Mouse (Mus musculus): ENCODE data around the gene Cd38.

DNA sequence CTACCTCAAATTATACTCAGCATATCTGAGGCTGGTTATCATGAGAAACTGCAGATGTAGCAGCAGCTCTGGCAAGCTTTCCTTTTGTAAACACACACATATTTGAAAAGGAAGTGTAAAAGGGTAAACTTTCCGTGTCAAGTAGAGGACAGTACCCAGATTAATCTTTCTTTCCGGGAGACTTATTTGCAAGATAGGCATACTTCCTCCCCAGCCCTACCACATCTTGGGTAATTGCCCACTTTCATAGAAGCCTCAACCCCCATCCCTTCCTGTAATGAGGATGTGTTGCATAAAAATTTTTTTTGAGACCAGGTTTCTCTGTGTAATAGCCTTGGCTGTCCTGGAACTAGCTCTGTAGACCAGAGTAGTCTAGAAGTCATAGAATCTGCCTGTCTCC lies 12.6 kb upstream of the Cd38 start:
- TF ChIP-seq ZNF384 (IDR thresholded peaks at IDR 0.05; ENCODE audit: low read depth, low read length) = no peak
- TF ChIP-seq CHD2 (IDR thresholded peaks at IDR 0.05; ENCODE audit: low read depth, low read length) = no peak
